Mouse (Mus musculus): ENCODE results near the gene Phlda3. TPM values are rescaled to one million over a fixed set of nuclear protein-coding genes. Genes with fewer than 3 reads are reported as not detected.
A peak's percentile ranks its signal among the peaks of the same experiment; 100 is the strongest.

Gene Phlda3
- total RNA-seq, 2 experiments from 2014 or later = 14.0 to 16.6 TPM

DNA sequence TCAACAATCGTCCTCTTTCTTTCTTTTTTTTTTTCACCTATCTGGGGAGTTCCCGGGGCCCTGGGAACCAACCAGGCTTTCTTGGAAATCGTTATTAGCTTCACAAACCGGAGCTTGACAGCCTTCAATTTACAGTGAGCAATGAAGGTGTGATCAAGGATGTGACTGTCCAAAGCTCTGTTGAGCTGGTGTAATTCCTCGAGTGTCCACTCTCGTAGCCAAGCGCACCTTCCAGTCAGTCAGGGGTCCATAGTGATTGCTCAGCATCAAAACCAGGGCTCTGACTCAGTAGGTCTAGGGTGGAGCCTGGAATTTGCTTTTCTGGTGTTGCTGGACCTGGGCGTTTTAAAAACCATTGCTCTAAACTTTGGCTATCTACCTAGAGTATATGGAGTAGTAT, 5.7 kb upstream of the Phlda3 start:
- DNase-seq = no peak

GRCm38 (mm10) chr1:135761728-135762127, 4.2 kb upstream of the Phlda3 start:
- no peak for DNase-seq

DNA sequence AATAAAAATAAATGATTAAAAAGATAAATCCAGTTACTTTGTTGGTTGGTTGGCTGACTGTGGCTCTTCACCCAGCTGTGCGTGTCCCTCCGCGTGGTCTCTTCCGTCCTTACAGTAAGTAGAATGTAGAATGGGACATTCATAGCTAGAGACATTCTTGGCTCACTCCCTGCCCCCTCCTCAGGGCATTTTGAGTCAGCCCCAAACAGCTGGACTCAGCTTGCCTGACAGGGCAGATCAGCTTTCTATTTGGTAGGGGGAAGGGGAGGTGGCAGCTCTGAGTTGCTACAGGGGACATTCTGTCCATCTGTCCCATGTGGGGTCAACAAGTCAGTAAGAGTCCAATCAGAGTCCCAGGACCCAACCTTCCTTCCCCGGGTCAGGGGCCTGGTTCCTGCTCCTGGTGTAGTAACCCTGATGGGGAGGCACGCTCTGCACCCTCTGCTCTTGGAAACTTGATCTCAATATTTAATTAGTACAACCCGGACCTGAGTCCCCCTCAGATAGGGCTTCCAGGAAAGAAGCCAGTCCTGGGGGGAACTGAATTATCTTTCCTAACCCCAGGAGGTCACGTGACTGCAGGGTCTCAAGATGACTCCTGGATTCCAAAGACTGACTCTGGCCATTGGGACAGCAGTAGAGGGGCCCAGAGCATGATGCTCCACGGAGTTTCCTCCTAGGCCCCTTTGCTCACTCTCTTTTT, 2.3 kb upstream of the Phlda3 start:
- DNase-seq = no peak

GRCm38 (mm10) chr1:135764206-135764528, 1.8 kb upstream of the Phlda3 start:
- no peak for DNase-seq

DNA sequence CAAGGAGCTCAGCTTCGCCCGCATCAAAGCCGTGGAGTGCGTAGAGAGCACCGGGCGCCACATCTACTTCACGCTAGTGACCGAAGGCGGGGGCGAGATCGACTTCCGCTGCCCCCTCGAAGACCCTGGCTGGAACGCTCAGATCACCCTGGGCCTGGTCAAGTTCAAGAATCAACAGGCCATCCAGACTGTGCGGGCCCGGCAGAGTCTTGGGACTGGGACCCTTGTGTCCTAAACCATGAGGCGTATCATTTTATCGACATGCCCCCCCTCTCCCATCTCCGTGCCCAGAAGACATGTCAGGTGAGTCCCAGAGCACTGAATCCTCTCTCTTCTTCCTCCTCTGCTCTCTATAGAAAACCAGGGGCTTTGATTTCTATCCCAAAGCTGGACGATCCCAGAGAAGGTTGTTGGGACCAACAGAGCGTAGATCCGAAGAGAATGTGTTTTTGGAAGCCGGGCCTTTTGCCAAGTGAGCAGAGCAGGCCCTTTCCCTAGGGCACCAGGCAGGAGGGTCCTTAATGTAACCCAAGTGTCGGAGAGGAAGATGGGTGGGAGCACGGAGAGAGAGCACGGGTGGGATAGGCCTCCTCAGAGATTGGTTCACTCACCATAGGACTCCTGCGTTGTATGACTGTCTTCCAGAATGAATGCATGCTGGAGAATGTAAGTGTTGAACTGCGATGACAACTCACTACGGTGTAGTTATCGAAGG, 830 bp downstream of the Phlda3 start:
- no peak for DNase-seq

- no peak for DNase-seq
These were observed 1.5 kb downstream of the Phlda3 start for GRCm38 (mm10) chr1:135767324-135767890.

GRCm38 (mm10) chr1:135768400-135768799, 2.5 kb downstream of the Phlda3 start:
- no peak for DNase-seq

GRCm38 (mm10) chr1:135770237-135770636, 4.3 kb downstream of the Phlda3 start:
- no peak for DNase-seq

DNA sequence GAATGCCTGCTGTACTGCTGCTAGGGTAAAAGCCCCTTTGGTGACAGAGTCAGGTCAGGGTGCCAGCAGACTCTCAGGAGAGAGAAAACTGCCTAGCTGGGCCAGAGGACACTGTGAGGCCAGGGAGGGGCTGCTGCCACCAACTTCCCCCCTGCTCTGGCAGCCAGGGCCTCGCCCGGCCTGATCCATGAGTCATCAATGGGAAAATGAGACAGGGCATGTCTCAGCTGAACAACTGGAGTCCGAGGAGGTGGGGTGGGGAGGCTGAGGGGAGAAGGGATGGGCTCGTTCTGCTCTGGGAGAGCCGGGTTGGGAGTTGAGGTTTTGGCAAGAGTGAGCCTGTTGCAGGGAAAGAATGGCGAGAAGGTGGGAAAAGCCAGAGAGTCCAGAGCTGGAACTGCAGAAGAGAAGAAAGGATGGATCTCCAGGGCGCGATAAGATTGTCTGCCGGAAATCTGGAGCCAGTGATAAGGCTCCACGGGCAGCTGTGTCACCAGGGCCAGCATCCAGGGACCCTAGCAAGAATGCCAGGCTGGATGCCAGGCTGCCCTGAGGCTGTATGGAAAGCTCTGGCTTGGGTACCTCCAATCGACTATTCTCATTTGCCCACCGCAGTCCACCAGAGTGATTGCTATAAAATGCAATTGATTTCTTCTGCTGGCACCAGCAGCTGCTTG, 5.1 kb downstream of the Phlda3 start:
- DNase-seq = no peak

DNA sequence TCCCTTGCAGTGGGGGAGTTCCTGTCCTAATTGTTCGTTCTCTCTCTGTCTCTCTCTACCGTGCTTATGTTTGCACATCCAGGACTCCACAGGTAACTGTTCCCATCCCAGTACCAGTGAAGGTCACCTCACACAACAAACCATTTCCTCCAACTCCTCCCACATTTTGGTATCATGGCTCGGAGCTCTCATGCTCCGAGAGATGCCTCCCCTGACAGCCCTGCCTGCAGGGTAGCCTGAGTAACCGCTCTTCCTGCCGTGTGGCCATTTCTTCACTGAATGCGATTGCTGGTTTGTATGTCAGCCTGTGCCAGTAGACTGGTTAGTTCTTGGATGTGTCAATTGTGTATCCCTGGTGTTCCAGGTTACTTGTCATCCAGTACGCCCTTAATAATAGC, 5.7 kb downstream of the Phlda3 start:
- no peak for DNase-seq

GRCm38 (mm10) chr1:135776596-135776995, 10.7 kb downstream of the Phlda3 start:
- no peak for DNase-seq

- no peak for DNase-seq
These were observed 11.1 kb downstream of the Phlda3 start for GRCm38 (mm10) chr1:135777046-135777445.

DNA sequence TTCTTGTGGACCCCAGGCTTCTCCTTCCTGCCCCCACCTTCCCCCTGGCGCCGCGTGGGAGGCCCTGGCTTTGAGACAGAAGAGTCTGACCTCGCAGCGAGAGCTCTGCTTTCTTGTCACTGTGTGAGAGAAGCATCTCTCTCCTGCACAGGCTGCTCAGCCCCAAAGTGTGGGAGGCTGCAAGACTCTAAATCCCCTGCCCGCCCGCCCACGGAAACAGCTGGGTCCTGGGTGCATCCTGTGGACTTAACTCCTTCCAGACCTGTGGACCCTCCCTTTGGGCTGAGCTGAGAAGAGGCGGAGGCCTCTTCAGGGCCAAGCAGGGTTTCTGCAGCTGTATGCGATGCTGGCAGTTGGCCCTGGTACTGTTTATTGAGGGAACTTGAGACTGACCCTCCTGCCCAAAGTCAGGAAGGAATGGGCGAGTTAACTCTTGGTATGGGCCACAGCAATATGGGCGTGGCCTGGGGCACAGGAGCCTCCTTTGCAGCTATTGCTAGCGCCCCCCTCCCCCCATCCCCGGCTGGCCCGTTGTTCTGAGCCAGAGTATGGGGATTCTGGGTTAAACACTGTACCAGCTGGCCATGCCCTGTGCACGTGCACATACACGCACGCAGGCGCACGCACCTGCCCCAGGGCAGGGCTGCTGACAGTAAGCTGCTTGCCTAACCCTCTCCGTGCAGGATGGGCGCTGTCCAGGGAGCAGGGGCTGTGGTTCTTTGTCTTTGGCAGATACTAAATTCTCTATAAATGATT, 13.0 kb downstream of the Phlda3 start, which contains the start of gene Tnni1:
TSS of gene Tnni1 (plus strand) at position 655 of the 756 bp plus-strand sequence.
- DNase-seq = no peak

- DNase-seq = no peak
These were observed 14.7 kb downstream of the Phlda3 start for GRCm38 (mm10) chr1:135780649-135781048.

GRCm38 (mm10) chr1:135781220-135781619, 15.3 kb downstream of the Phlda3 start:
- peak; percentile 70 to 75 for DNase-seq

- DNase-seq = peak in 1 of 2 experiments; percentile 16
These were observed 16.9 kb downstream of the Phlda3 start for GRCm38 (mm10) chr1:135782816-135783215.

DNA sequence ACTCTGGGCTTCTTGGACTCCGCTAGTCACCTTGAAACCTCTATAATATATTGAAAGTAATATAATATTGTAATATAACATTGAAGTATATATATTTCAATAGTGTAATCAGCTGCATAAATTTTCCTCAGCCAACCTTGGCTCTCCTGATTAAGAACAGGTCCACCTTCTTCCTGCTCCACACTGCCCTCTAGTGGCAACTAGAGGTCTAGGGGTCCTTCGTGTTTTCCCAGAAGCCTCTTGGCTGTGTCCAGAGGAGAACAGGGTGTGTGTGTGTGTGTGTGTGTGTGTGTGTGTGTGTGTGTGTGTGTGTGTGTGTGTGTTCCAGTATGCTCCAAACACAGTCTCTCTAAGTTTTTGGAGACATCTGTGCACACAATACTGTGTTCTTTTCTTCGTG, 21.9 kb downstream of the Phlda3 start:
- DNase-seq = peak; percentile 45 to 56

DNA sequence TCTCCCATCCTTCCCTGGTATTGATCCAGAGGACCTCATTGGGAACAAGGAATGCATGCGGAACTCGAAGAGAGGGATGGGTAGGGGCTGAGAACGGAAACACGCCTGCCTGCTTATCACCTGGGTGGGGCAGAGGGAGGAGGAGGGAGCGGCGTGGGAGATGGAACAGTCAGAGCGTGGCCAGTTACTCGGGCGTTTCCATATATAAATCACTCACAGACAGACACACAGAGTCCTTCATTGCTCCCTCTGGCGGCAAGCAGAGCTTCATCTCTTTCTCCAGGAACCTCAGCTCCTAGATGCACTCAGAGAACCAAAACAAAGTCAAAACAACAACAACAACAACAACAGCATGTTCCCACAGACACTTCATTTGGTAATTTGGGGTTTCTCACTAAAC, 22.8 kb downstream of the Phlda3 start:
- no peak for DNase-seq

DNA sequence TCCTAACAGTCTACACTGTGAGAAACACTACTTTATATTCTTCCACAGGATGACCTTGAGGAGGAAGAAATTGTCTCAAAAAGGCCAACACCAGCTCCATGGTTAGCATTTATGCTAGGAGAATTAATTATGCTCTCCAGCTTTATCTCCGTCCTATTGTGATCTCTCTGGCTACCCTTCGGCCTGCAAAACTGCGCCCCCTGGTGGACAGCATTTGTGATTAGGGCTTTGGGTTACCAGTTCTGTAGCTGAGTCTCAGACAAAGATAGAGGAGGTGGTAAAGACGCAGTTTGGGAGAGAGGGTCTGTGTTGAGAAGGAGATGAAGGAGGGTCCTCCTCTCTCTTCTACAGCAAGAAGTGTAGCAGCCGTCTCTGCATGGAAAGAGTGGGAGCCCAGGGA, 23.9 kb downstream of the Phlda3 start:
- DNase-seq = peak; percentile 44 to 57

- DNase-seq = no peak
These were observed 26.4 kb downstream of the Phlda3 start for GRCm38 (mm10) chr1:135792143-135792939.

- DNase-seq = no peak
These were observed 27.7 kb downstream of the Phlda3 start for GRCm38 (mm10) chr1:135793370-135794215.
